18 mouse cellular contexts compared by ENCODE assay signal in genomic region chr2:19743467-19743866, GRCm38 (mm10).
DNase-seq lines count a peak whose midpoint lies in the region; ATAC-seq lines count a peak whose summit lies in the region.
"Had no signal": no experiment of that assay in that cellular context is flagged by ENCODE, and none has a peak within 500 bp of the region (broad histone marks: within the 10 kb centered on the region; RNA-seq: fewer than 3 reads in every experiment).

No protein-coding gene starts in this region.

- no peak overlapping the region for H3K9ac ChIP-seq in hindbrain, embryonic 15.5 days
- H3K9ac ChIP-seq in hindbrain, embryonic 13.5 days, result no peak overlapping the region
- H3K9ac ChIP-seq in neural tube, embryonic 14.5 days (replicated peaks; ENCODE audit: low read depth, low read length), result no peak overlapping the region
- H3K9ac ChIP-seq: liver, embryonic 12.5 days; neural tube, embryonic 13.5 days had no signal

- 56% methylated on average over 4 of the region's 4 CpGs for WGBS in hindbrain, embryonic 15.5 days
- WGBS in hindbrain, embryonic 13.5 days, result 55% methylated on average over 4 of the region's 4 CpGs
- 52% methylated on average over 4 of the region's 4 CpGs for WGBS in neural tube, embryonic 14.5 days

- H3K9me3 ChIP-seq in hindbrain, embryonic 15.5 days, result no peaks in the 10 kb centered on the region
- no peaks in the 10 kb centered on the region for H3K9me3 ChIP-seq in hindbrain, embryonic 13.5 days
- no peaks in the 10 kb centered on the region for H3K9me3 ChIP-seq in neural tube, embryonic 14.5 days (ENCODE audit: control insufficient read depth, low read length)
- H3K9me3 ChIP-seq: liver, embryonic 12.5 days; neural tube, embryonic 13.5 days had no signal

- H3K36me3 ChIP-seq in hindbrain, embryonic 15.5 days, result no peaks in the 10 kb centered on the region
- no peaks in the 10 kb centered on the region for H3K36me3 ChIP-seq in hindbrain, embryonic 13.5 days
- no peaks in the 10 kb centered on the region for H3K36me3 ChIP-seq in neural tube, embryonic 14.5 days (ENCODE audit: control insufficient read depth, insufficient read depth, low read length)
- H3K36me3 ChIP-seq: liver, embryonic 12.5 days; neural tube, embryonic 13.5 days had no signal

- peak; percentile 85 to 92 for DNase-seq in cerebellum, postnatal 14 days
- DNase-seq in cerebellum, adult 11-12 months, result no peak
- no peak for DNase-seq in neural tube, embryonic 10.5 days (ENCODE audit: extremely low spot score, low spot score)
- DNase-seq in layer of hippocampus, adult 9-11 months, result no peak
- DNase-seq: adrenal gland, postnatal 10 days; embryo, embryonic 11 days; heart, adult 18-20 months; heart, postnatal 4 days; thymus, postnatal 36 days had no signal

- H3K27me3 ChIP-seq in hindbrain, embryonic 15.5 days, result no peaks in the 10 kb centered on the region
- H3K27me3 ChIP-seq in hindbrain, embryonic 13.5 days, result no peaks in the 10 kb centered on the region
- H3K27me3 ChIP-seq in neural tube, embryonic 14.5 days (ENCODE audit: control insufficient read depth, insufficient read depth, low read length), result no peaks in the 10 kb centered on the region
- H3K27me3 ChIP-seq: liver, embryonic 12.5 days; neural tube, embryonic 13.5 days had no signal

- 0 out of 2 replicates have a peak, but pooled peaks have one; percentile 42 for ATAC-seq in hindbrain, embryonic 15.5 days (ENCODE audit: low FRiP score, low read depth)
- no peak for ATAC-seq in hindbrain, embryonic 13.5 days (ENCODE audit: low FRiP score)
- ATAC-seq in neural tube, embryonic 14.5 days (ENCODE audit: low read depth), result peak; percentile 41; the same call in 1 of the 2 replicates
- ATAC-seq: intestine, postnatal 0 days; liver, embryonic 12.5 days; lung, postnatal 0 days had no signal

- no peak overlapping the region for H3K27ac ChIP-seq in hindbrain, embryonic 15.5 days (replicated peaks)
- H3K27ac ChIP-seq in hindbrain, embryonic 13.5 days, result no peak overlapping the region
- no peak overlapping the region for H3K27ac ChIP-seq in neural tube, embryonic 14.5 days (ENCODE audit: low read depth, low read length)
- H3K27ac ChIP-seq: kidney, postnatal 0 days; left cerebral cortex, adult 2 months; liver, embryonic 12.5 days; neural tube, embryonic 13.5 days had no signal

- H3K4me3 ChIP-seq in hindbrain, embryonic 15.5 days, result no peak overlapping the region
- no peak overlapping the region for H3K4me3 ChIP-seq in hindbrain, embryonic 13.5 days
- no peak overlapping the region for H3K4me3 ChIP-seq in neural tube, embryonic 14.5 days (ENCODE audit: low read depth, low read length)
- H3K4me3 ChIP-seq: left cerebral cortex, adult 2 months; liver, embryonic 12.5 days; neural tube, embryonic 13.5 days had no signal

- H3K4me2 ChIP-seq in hindbrain, embryonic 15.5 days, result no peak overlapping the region
- H3K4me2 ChIP-seq in hindbrain, embryonic 13.5 days, result no peak overlapping the region
- H3K4me2 ChIP-seq in neural tube, embryonic 14.5 days (ENCODE audit: low read depth, low read length), result no peak overlapping the region
- H3K4me2 ChIP-seq: liver, embryonic 12.5 days; neural tube, embryonic 13.5 days had no signal

- no peaks in the 10 kb centered on the region for H3K4me1 ChIP-seq in hindbrain, embryonic 15.5 days (replicated peaks)
- no peaks in the 10 kb centered on the region for H3K4me1 ChIP-seq in hindbrain, embryonic 13.5 days (replicated peaks)
- H3K4me1 ChIP-seq in neural tube, embryonic 14.5 days (ENCODE audit: control insufficient read depth, insufficient read depth, low read length), result no peaks in the 10 kb centered on the region
- H3K4me1 ChIP-seq: liver, embryonic 12.5 days; neural tube, embryonic 13.5 days had no signal

Comparison
In these comparisons a context has a peak if more than half of its experiments do, and no peak if none do; other contexts are left out.
1. DNase-seq: peak in cerebellum, postnatal 14 days (2 of 2); none in cerebellum, adult 11-12 months (single experiment), neural tube, embryonic 10.5 days (single experiment) and layer of hippocampus, adult 9-11 months (single experiment).